Mouse (Mus musculus): ENCODE results near the gene Rab17.

DNA sequence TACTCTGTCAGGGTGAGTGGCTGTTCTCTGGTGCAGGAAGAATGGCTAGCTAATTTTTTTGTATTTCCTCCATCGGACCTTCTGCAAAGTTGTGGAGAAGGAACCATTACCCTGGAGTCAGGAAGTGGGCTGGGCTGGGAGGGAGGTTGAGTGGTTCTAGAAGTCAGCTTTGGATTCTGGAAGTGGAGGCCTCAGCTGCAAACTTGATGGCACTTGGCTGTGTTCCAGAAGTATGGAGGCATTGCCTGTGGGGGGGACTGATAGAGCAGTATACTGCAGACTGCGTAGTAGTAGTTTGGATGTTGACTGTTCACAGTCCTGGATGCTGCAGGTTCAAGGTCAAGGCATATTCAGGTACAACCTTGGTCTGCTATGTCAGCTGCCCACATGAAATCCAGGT is 41.3 kb upstream of the Rab17 start:
- TF ChIP-seq CTCF (IDR thresholded peaks at IDR 0.05; ENCODE audit: insufficient read depth, low read depth, low read length) = no peak
- TF ChIP-seq POLR2A (IDR thresholded peaks at IDR 0.05; ENCODE audit: insufficient read depth, low read depth, low read length) = no peak
